8 mouse cellular contexts compared by ENCODE assay signal in the genomic region with DNA sequence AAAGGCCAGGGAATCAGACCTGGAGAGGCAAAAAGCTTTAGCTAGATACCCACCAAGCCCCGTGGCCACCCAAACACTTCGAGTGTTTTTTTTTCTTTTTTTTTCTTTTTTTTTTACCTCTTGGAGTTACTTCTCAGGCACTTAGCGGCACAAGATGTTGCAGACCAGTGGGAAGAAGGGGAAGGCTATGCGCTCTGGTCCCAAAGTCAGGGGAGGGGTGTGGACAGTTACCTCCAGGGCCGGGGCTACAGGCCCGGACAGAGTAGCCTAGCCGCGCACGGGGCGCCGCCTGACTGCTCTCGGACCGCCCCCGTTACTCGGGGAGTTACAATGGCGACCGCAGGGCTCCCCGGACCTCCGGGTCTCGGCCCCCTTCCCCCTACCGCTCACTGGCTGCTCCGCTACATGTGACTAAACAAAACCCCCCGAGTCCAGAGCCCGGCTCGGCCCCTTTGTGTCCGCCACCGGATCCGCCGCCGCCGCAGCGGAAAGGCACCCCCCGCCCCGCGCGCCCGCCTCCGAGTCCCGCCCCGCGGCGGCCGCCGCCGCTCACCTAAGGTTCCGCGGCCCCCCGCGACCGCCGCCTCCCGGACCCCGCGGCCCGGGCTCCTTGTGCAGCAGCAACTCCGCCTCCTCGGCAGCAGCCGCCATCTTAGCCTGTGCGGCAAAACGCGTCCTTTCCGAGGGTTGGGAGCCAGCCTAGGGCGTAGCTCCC. TPM values are rescaled to one million over a fixed set of nuclear protein-coding genes. Genes with fewer than 3 reads are reported as not detected.
DNase-seq lines count a peak whose midpoint lies in the region; ATAC-seq and TF ChIP-seq lines count a peak whose summit lies in the region.

No protein-coding gene starts in this region.

- H3K4me2 ChIP-seq in midbrain, postnatal 0 days (ENCODE audit: low read depth, low read length, poor library complexity, severe bottlenecking), result peak overlapping the region; percentile 78
- H3K4me2 ChIP-seq in stomach, postnatal 0 days (replicated peaks; ENCODE audit: low read depth), result peak overlapping the region; percentile 71

- peaks cover 23% of the 10 kb centered on the region for H3K79me2 ChIP-seq in liver, adult 2 months (ENCODE audit: control insufficient read depth, insufficient read depth, low read length)

- TF ChIP-seq EP300 in stomach, postnatal 0 days (optimal IDR thresholded peaks at IDR 0.05), result peak; percentile 5

- TF ChIP-seq CTCF in liver, adult 2 months (IDR thresholded peaks at IDR 0.05; ENCODE audit: low read depth, low read length), result no peak
- no peak for TF ChIP-seq CTCF in midbrain, postnatal 0 days (IDR thresholded peaks at IDR 0.05)
- TF ChIP-seq CTCF in stomach, postnatal 0 days (IDR thresholded peaks at IDR 0.05; ENCODE audit: low read depth), result no peak

- peak overlapping the region; percentile 88 for H3K27ac ChIP-seq in liver, adult 2 months (replicated peaks; ENCODE audit: insufficient read depth, low read depth, low read length)
- H3K27ac ChIP-seq in midbrain, postnatal 0 days (ENCODE audit: low read depth, low read length), result peak overlapping the region; percentile 97
- peak overlapping the region; percentile 99 for H3K27ac ChIP-seq in stomach, postnatal 0 days (replicated peaks)

- H3K27me3 ChIP-seq in liver, adult 2 months (ENCODE audit: control insufficient read depth, insufficient read depth, low read length), result no peaks in the 10 kb centered on the region
- H3K27me3 ChIP-seq in midbrain, postnatal 0 days (ENCODE audit: insufficient read depth, low read length), result no peaks in the 10 kb centered on the region
- no peaks in the 10 kb centered on the region for H3K27me3 ChIP-seq in stomach, postnatal 0 days (ENCODE audit: control insufficient read depth, insufficient read depth, low read length)

- no peaks in the 10 kb centered on the region for H3K9me3 ChIP-seq in midbrain, postnatal 0 days (ENCODE audit: low read length)
- H3K9me3 ChIP-seq in stomach, postnatal 0 days (ENCODE audit: control insufficient read depth, low read length), result no peaks in the 10 kb centered on the region

- ATAC-seq in frontal cortex, adult (ENCODE audit: low TSS enrichment), result peak; percentile 73
- peak; percentile 51 for ATAC-seq in inflammation-experienced regulatory T-cells, adult 6 months
- ATAC-seq in midbrain, postnatal 0 days (ENCODE audit: low FRiP score), result peak; percentile 90
- ATAC-seq in stomach, postnatal 0 days (ENCODE audit: low FRiP score, low TSS enrichment), result peak; percentile 84

- H3K4me3 ChIP-seq in liver, adult 2 months (ENCODE audit: insufficient read depth, low read depth, low read length), result peak overlapping the region; percentile 84
- peak overlapping the region; percentile 91 for H3K4me3 ChIP-seq in midbrain, postnatal 0 days (ENCODE audit: low read depth, low read length)
- peak overlapping the region; percentile 79 for H3K4me3 ChIP-seq in stomach, postnatal 0 days (ENCODE audit: low read depth, low read length)

- H3K9ac ChIP-seq in liver, adult 2 months (ENCODE audit: low read depth, low read length), result peak overlapping the region; percentile 95
- H3K9ac ChIP-seq in midbrain, postnatal 0 days (replicated peaks; ENCODE audit: low read length, poor library complexity, severe bottlenecking), result peak overlapping the region; percentile 95
- H3K9ac ChIP-seq in stomach, postnatal 0 days (ENCODE audit: low read length), result peak overlapping the region; percentile 95

- DNase-seq in frontal cortex, postnatal 25 days (ENCODE audit: low spot score in 2 of 2), result no peak
- DNase-seq in cerebellum, adult 9-10 months, result peak; percentile 61
- peak; percentile 27 to 57 for DNase-seq in gastrocnemius, adult 8-10 months (ENCODE audit: low spot score in 2 of 2)
- peak; percentile 28 for DNase-seq in liver, adult 2 months (ENCODE audit: extremely low read depth, low read depth, low spot score)
- DNase-seq in midbrain, postnatal 0 days (ENCODE audit: low spot score), result peak; percentile 85
- peak; percentile 77 for DNase-seq in stomach, postnatal 0 days (ENCODE audit: low spot score)

- peaks cover 8% of the 10 kb centered on the region for H3K4me1 ChIP-seq in liver, adult 2 months (ENCODE audit: control insufficient read depth, insufficient read depth, low read length)
- H3K4me1 ChIP-seq in midbrain, postnatal 0 days (ENCODE audit: insufficient read depth, low read length), result peaks cover 6% of the 10 kb centered on the region; the same call in 1 of the 2 replicates
- no peaks in the 10 kb centered on the region for H3K4me1 ChIP-seq in stomach, postnatal 0 days (replicated peaks; ENCODE audit: control insufficient read depth, insufficient read depth)

- TF ChIP-seq POLR2A in liver, adult 2 months (IDR thresholded peaks at IDR 0.05; ENCODE audit: extremely low read depth, insufficient read depth, low read length), result no peak

- H3K36me3 ChIP-seq in liver, adult 2 months (ENCODE audit: control insufficient read depth, insufficient read depth, low read length), result peaks cover 1% of the 10 kb centered on the region; the same call in 1 of the 2 replicates
- no peaks in the 10 kb centered on the region for H3K36me3 ChIP-seq in midbrain, postnatal 0 days (ENCODE audit: insufficient read depth, low read length)
- no peaks in the 10 kb centered on the region for H3K36me3 ChIP-seq in stomach, postnatal 0 days (ENCODE audit: control insufficient read depth, insufficient read depth, low read length)

- under 1% methylated on average over 59 of the region's 63 CpGs for WGBS in liver, adult 2 months
- WGBS in midbrain, postnatal 0 days, result 1% methylated on average over 41 of the region's 63 CpGs
- under 1% methylated on average over 59 of the region's 63 CpGs for WGBS in stomach, postnatal 0 days

RNA-seq across cellular contexts. Expression of gene Zfp644, which starts 1.2 kb away (rescaled TPM):
- total RNA-seq in gastrocnemius, adult 8-10 months (2022), result 10 to 100 TPM; 46.7 to 56.8 (median 48.4) TPM
- polyA plus RNA-seq in inflammation-experienced regulatory T-cells, adult 6 months (2017; shearing (Covaris generic)), result 10 to 100 TPM; 29.4 to 50.6 (median 42.5) TPM
- 33.7 and 35.0 TPM in 2 replicates for total RNA-seq in liver, adult 2 months (2014; rRNA removed)
- 3.9 and 4.5 TPM in 2 replicates for polyA plus RNA-seq in liver, adult 2 months (2012; rRNA removed)
- 89.7 and 119 TPM in 2 replicates for total RNA-seq in midbrain, postnatal 0 days (2014; rRNA removed)
- 64.9 and 72.2 TPM in 2 replicates for polyA plus RNA-seq in midbrain, postnatal 0 days (2015; fragmentation: Nextera tagmentation; extraction: Ambion mirVana)
- 34.1 and 37.6 TPM in 2 replicates for polyA plus RNA-seq in stomach, postnatal 0 days (2015; fragmentation: Nextera tagmentation; extraction: Ambion mirVana)

Comparison
In these comparisons a context has a peak if more than half of its experiments do, and no peak if none do; other contexts are left out.
1. DNase-seq: peak in cerebellum, adult 9-10 months (single experiment), gastrocnemius, adult 8-10 months (2 of 2), liver, adult 2 months (single experiment), midbrain, postnatal 0 days (single experiment) and stomach, postnatal 0 days (single experiment); none in frontal cortex, postnatal 25 days (0 of 2).
2. Peak in every context shown above with its lines, with median percentiles within 50 percentile points of each other: ATAC-seq, H3K27ac ChIP-seq, H3K4me3 ChIP-seq and H3K9ac ChIP-seq.